Mouse (Mus musculus) adipocyte (in vitro differentiated cells): ENCODE measurements around the gene Ift52.
A peak's percentile ranks its signal among the peaks of the same experiment; 100 is the strongest.

Source experiments
- DNase-seq: peaks from one replicate; pipeline ENCODE4 v3.0.0-alpha.2; 2016; ENCODE audit warnings: low spot score

Gene Ift52

GRCm38 (mm10) chr2:163075234-163075633, 58.1 kb downstream of the Ift52 start:
- DNase-seq, result no peak

DNA sequence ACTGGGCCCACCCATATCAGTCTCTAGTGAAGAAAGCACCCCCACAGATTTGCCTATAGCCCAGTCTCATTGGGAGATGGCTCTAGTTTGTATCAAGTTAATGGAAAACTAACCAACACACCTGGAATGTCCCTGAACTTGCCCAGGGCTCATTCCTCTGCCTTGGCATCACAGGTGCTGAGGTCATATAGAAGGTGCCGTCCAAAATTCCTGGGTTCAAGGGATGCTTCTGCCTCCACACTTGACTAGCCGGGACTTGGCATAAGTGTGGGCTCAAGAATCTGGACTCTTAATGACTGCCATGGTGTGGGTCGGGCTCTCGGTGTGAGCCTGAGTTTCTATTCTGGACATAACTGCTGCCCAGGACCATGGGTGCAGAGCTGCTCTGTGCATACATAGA, 61.9 kb downstream of the Ift52 start:
- no peak for DNase-seq

DNA sequence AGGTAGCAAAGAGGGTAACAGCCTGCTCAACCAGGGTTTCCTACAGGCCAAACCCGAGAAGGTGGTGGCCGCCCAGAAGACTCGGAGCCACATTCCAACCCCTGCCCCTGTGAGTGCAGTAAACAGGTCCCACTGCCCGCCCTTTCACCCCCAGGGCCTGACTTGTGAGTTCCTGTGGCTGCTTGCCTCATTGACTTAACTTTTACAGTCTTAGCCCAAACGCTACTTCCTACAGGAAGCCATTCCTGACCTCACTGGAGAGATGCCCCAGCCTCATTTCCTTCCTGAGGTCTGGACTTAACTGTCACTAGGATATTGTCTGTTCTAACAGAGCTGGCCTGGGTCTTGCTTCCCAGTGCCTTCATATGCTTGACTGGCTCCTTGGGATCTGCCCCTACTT, 65.4 kb downstream of the Ift52 start:
- no peak for DNase-seq

GRCm38 (mm10) chr2:163084519-163084918, 67.4 kb downstream of the Ift52 start:
- no peak for DNase-seq

- DNase-seq, result no peak
These were observed 67.9 kb downstream of the Ift52 start for GRCm38 (mm10) chr2:163085047-163085446.

DNA sequence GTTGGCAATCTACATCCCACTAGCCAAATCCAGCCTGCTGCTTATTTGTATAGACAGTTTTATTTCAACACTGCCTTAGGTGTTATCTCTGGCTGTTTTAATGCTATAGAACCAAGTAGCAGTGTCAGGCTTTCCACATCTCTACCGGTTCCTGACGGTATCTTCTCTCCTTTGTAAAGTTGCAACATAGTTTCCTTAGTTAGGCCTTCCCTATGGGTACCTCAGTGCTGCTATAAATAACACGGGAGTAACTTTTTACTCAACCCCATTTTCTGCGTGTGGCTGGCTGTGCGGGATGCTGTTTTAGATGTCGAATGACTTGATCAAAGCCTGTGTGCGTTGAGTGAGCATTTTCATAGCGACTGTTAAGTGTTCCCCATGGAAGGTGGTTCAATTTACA, 69.4 kb downstream of the Ift52 start:
- no peak for DNase-seq

GRCm38 (mm10) chr2:163087728-163088127, 70.6 kb downstream of the Ift52 start, which contains the start of gene Gtsf1l:
TSS of gene Gtsf1l (minus strand) at chr2:163087855.
- DNase-seq, result no peak

DNA sequence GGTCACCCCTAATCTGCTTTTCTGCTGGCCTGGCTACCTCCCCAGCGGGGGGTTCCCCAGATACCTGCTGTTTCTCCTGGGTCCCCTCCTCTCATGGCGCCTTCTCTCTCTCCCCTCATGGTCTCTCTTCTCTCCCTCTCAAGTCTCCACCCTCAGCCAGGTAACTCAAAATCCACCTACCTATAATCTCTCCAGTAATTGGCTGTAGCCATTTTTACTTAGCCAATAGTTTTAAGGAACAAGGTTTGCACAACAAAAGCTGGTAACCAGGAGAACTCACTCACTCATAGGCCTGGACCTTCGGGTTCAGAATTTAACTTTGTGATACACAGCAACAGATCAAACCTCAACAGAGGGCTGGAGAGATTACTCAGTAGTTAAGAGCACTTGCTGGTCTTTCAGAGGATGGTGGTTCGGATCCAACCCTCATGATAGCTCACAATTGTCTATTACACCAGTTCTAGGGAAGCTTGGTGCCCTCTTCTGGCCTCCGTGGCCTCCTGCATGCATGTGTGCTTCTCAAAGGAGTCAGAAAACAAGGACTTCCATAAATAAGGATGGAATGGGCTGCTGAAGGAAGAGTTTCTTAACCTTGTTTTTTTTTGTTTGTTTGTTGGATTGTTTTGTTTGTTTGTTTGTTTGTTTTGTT, 72.4 kb downstream of the Ift52 start:
- DNase-seq, result peak; percentile 24

- no peak for DNase-seq
These were observed 77.8 kb downstream of the Ift52 start for GRCm38 (mm10) chr2:163094909-163095308.
